Mouse (Mus musculus) kidney, postnatal 14 days (tissue): ENCODE measurements at regions not wholly inside any gene's neighbourhood (a gene's known extent, or its start where the extent isn't known, plus 50 kb on each side); places are given as distances from the start of the nearest gene placed in this dataset.

Experiments
- DNase-seq: peaks from one replicate; pipeline ENCODE4 v3.0.0; 2022; ENCODE audit warnings: mixed read lengths

- DNase-seq = peak; percentile 5
Observed at GRCm38 (mm10) chr13:101625922-101626321, 142.1 kb downstream of the Pik3r1 start.

- DNase-seq = peak; percentile 22
Observed at GRCm38 (mm10) chr13:101624179-101624581, 143.8 kb downstream of the Pik3r1 start.

- DNase-seq = no peak
Observed at GRCm38 (mm10) chr13:101622649-101623048, 145.4 kb downstream of the Pik3r1 start.

GRCm38 (mm10) chr13:101620660-101621059 is 147.4 kb downstream of the Pik3r1 start:
- no peak for DNase-seq

GRCm38 (mm10) chr13:101619154-101619553 is 148.9 kb downstream of the Pik3r1 start:
- no peak for DNase-seq

- no peak for DNase-seq
Observed at GRCm38 (mm10) chr13:101612786-101613185, 155.2 kb downstream of the Pik3r1 start.

GRCm38 (mm10) chr13:101611725-101612124 is 156.3 kb downstream of the Pik3r1 start:
- DNase-seq = no peak

- no peak for DNase-seq
Observed at GRCm38 (mm10) chr13:101606184-101606730, 161.8 kb downstream of the Pik3r1 start.

- no peak for DNase-seq
Observed at GRCm38 (mm10) chr13:101605685-101606084, 162.3 kb downstream of the Pik3r1 start.

GRCm38 (mm10) chr13:101605051-101605450 is 163.0 kb downstream of the Pik3r1 start:
- DNase-seq = no peak

- DNase-seq = no peak
Observed at GRCm38 (mm10) chr13:101598126-101598485, 169.9 kb downstream of the Pik3r1 start.

GRCm38 (mm10) chr13:101597243-101598125 is 170.5 kb downstream of the Pik3r1 start:
- DNase-seq = peak; percentile 23

- DNase-seq = no peak
Observed at GRCm38 (mm10) chr13:101594511-101595175, 173.4 kb downstream of the Pik3r1 start.

GRCm38 (mm10) chr13:101592355-101592754 is 175.7 kb downstream of the Pik3r1 start:
- DNase-seq = no peak

GRCm38 (mm10) chr13:101588905-101589304 is 179.1 kb downstream of the Pik3r1 start:
- DNase-seq = no peak

GRCm38 (mm10) chr13:101586787-101587186 is 181.2 kb downstream of the Pik3r1 start:
- no peak for DNase-seq

- no peak for DNase-seq
Observed at GRCm38 (mm10) chr13:101576481-101576880, 191.5 kb downstream of the Pik3r1 start.

GRCm38 (mm10) chr13:101572809-101573590 is 195.0 kb downstream of the Pik3r1 start:
- DNase-seq = no peak

- DNase-seq = no peak
Observed at GRCm38 (mm10) chr13:101572246-101572645, 195.8 kb downstream of the Pik3r1 start.

GRCm38 (mm10) chr13:101570034-101570433 is 198.0 kb downstream of the Pik3r1 start:
- no peak for DNase-seq

- no peak for DNase-seq
Observed at GRCm38 (mm10) chr13:101568985-101569631, 198.9 kb downstream of the Pik3r1 start.

- DNase-seq = no peak
Observed at GRCm38 (mm10) chr13:101565323-101565722, 202.7 kb downstream of the Pik3r1 start.
